Comparison of ENCODE assay signal across 20 mouse cellular contexts in the genomic region with DNA sequence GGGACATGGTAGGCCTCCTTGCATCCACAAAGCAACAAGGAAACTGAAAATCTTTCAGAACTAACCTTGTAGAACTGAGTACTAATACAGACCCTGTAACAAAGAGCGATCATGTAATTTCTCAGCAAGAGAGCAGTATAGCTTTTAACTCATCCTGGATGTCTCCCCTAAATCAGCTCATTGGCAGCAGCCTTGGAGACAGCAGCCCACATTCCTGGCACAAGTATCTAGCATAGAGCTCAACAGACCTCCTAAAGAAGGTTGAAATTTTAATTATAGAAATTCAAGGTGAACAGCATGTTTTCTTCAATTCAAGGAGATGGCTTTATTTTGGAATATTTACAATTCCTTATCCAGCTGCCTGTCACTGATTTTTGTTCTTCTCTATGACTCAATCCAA. TPM values are rescaled to one million over a fixed set of nuclear protein-coding genes. Genes with fewer than 3 reads are reported as not detected.
A peak's percentile ranks its signal among the peaks of the same experiment; 100 is the strongest.
DNase-seq lines count a peak whose midpoint lies in the region; ATAC-seq lines count a peak whose summit lies in the region.
"Had no signal": no experiment of that assay in that cellular context is flagged by ENCODE, and none has a peak within 500 bp of the region (broad histone marks: within the 10 kb centered on the region; RNA-seq: fewer than 3 reads in every experiment).

No protein-coding gene starts in this region.

- no peak for DNase-seq in frontal cortex, postnatal 10 days (ENCODE audit: low spot score in 2 of 2)
- peak; percentile 19 to 31 for DNase-seq in layer of hippocampus, adult 18-20 months (ENCODE audit: low spot score in 2 of 2)
- no peak for DNase-seq in layer of hippocampus, adult 9-10 months (ENCODE audit: low spot score)
- DNase-seq in left cerebral cortex, postnatal 14 days (ENCODE audit: low spot score in 2 of 2), result peak; percentile 29 to 43
- no peak for DNase-seq in left cerebral cortex, adult 11 months (ENCODE audit: low spot score)
- DNase-seq in telencephalon, adult 2 months (ENCODE audit: low read depth, low spot score), result peak; percentile 50
- DNase-seq: adrenal gland, postnatal 25 days; cerebellum, adult 2 months; cerebellum, postnatal 14 days; embryo, embryonic 11 days; gastrocnemius, postnatal 36 days; heart, adult 18-20 months; heart, postnatal 14 days had no signal

- intact Hi-C loops in left cerebral cortex, postnatal 14 days (cut with DNase I), result no loop called here

- ATAC-seq in frontal cortex, adult (ENCODE audit: low TSS enrichment), result peak; percentile 96
- ATAC-seq: forebrain, embryonic 15.5 days; hindbrain, postnatal 0 days had no signal

RNA-seq across cellular contexts. Expression of a gene that starts 12.1 kb away (rescaled TPM):
- not detected for total RNA-seq in layer of hippocampus, adult 18-20 months (2021)
- not detected for total RNA-seq in left cerebral cortex, postnatal 14 days (2021)
- total RNA-seq: common myeloid progenitor, adult 5-6 weeks; gastrocnemius, adult 8-10 months; gastrocnemius, postnatal 36 days; heart, adult 18-20 months; heart, postnatal 14 days; hematopoietic stem cell, adult 5-6 weeks; hindbrain, postnatal 0 days had no signal

RNA-seq across cellular contexts. Expression of a gene that starts 24.0 kb away (rescaled TPM):
- total RNA-seq in layer of hippocampus, adult 18-20 months (2021), result 10 to 100 TPM; 44.4 to 45.6 TPM
- 10 to 100 TPM; 52.8 to 59.8 TPM for total RNA-seq in left cerebral cortex, postnatal 14 days (2021)

RNA-seq across cellular contexts. Expression of a gene that starts 34.9 kb away (rescaled TPM):
- total RNA-seq in layer of hippocampus, adult 18-20 months (2021), result not detected
- total RNA-seq in left cerebral cortex, postnatal 14 days (2021), result not detected
- total RNA-seq: adrenal gland, postnatal 25 days; common myeloid progenitor, adult 5-6 weeks; gastrocnemius, adult 8-10 months; gastrocnemius, postnatal 36 days; heart, adult 18-20 months; heart, postnatal 14 days; hematopoietic stem cell, adult 5-6 weeks; hindbrain, postnatal 0 days; MEL had no signal

Comparison
In these comparisons a context has a peak if more than half of its experiments do, and no peak if none do; other contexts are left out.
1. DNase-seq: peak in layer of hippocampus, adult 18-20 months (2 of 2), left cerebral cortex, postnatal 14 days (2 of 2) and telencephalon, adult 2 months (single experiment); none in frontal cortex, postnatal 10 days (0 of 2), layer of hippocampus, adult 9-10 months (single experiment) and left cerebral cortex, adult 11 months (single experiment).